Mouse (Mus musculus): ENCODE data around the gene Mphosph8.

The Mphosph8 gene

GRCm38 (mm10) chr14:56667969-56668802, at the start of gene Mphosph8:
TSS of gene Mphosph8 (plus strand) at chr14:56668248.
- peak; percentile 96 to 98 for DNase-seq (ENCODE audit: low read depth in 2 of 2, low spot score in 2 of 2)

DNA sequence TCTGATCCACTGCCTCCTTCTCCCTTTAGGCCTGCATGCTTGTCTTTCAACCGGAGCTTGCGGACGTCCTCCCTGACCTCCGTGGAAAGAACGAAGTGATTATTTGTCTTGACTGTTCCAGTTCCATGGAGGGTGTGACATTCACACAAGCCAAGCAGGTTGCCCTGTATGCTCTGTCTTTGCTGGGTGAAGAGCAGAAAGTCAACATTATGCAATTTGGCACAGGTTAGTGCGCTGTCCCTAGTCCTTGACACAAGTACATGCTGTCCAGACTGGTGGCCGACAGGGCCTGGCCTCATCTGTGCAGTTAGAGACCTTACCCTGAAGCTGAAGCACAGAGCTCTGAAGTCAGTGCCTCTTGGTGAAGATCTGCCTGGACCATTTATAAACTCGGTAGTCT, 47.6 kb upstream of the Mphosph8 start:
- DNase-seq (ENCODE audit: low read depth in 2 of 2, low spot score in 2 of 2) = no peak

- no peak for DNase-seq (ENCODE audit: low read depth in 2 of 2, low spot score in 2 of 2)
Observed at GRCm38 (mm10) chr14:56626202-56626601, 41.8 kb upstream of the Mphosph8 start.

GRCm38 (mm10) chr14:56628336-56628735, 39.7 kb upstream of the Mphosph8 start:
- DNase-seq (ENCODE audit: low read depth in 2 of 2, low spot score in 2 of 2) = no peak

DNA sequence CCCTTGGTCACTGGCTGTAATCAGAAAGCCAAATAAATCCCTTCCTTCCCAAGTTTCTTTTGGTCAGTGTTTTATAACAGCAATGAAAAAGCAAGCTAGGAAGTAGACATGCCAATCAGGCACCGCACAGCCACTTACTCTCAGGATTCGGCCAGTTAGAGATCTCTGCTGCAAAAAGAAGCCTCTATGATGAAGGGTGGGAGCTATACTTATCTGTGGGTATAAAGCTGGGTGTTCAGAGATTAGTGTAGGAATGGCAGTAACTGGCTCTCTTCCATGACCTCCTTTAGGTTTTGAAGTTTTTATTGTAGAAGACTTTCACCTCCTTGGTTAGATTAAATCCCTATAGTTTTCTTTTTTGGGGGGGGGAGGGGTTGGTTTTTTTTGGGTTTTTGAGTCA, 36.9 kb upstream of the Mphosph8 start:
- DNase-seq (ENCODE audit: low read depth in 2 of 2, low spot score in 2 of 2) = no peak

- no peak for DNase-seq (ENCODE audit: low read depth in 2 of 2, low spot score in 2 of 2)
Observed at GRCm38 (mm10) chr14:56647206-56647605, 20.8 kb upstream of the Mphosph8 start.

- no peak for DNase-seq (ENCODE audit: low read depth in 2 of 2, low spot score in 2 of 2)
Observed at GRCm38 (mm10) chr14:56649448-56649847, 18.6 kb upstream of the Mphosph8 start.

- no peak for DNase-seq (ENCODE audit: low read depth in 2 of 2, low spot score in 2 of 2)
Observed at GRCm38 (mm10) chr14:56665651-56666050, 2.4 kb upstream of the Mphosph8 start.

- DNase-seq (ENCODE audit: low read depth in 2 of 2, low spot score in 2 of 2) = no peak
Observed at GRCm38 (mm10) chr14:56666909-56667308, 1.1 kb upstream of the Mphosph8 start.

DNA sequence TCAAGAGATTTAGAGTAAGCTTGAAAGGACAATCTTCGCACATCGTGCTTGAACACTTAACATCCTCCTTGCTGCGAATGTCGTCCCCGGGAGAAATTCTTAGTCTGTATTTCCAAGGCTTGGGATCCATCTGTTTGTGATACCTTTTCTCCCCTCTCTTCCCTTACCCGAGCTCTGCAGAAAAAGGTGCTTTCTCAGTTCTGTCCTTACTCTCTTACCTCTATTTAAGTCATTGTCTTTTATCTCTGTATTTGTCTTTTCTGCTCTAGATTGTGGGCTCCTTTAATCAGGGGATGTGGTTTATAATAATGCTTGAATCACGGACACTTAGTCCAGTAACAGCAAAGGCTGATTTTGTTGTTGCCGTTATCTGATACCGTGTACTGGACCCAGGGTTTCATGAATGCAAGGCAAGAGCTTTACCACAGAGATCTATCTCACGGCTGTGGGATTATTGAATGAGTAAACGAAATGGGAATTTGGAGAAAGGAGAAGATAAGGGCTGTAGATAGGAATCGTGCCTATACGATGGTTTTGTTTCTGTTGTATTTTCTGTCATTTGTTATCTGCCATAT, 1.1 kb downstream of the Mphosph8 start:
- DNase-seq (ENCODE audit: low read depth in 2 of 2, low spot score in 2 of 2) = no peak

DNA sequence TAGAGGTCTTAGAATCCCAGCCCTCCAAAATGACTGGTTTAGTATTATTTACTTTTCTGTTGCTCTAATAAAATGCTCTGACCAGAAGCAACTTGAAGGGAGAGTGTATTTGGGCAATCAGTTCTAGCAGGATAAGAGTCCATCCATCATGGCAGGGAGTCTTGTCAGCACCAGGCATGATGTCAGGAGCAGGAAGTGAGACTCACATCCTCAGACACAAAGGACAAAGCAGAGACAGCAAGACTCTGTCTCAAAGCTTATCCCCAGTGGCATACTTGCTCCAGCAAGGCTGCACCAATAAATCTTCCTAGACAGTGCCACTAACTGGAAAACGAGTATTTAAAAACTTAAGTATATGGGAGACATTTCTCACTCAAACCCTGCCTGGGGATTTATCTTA, 17.4 kb downstream of the Mphosph8 start:
- no peak for DNase-seq (ENCODE audit: low read depth in 2 of 2, low spot score in 2 of 2)

DNA sequence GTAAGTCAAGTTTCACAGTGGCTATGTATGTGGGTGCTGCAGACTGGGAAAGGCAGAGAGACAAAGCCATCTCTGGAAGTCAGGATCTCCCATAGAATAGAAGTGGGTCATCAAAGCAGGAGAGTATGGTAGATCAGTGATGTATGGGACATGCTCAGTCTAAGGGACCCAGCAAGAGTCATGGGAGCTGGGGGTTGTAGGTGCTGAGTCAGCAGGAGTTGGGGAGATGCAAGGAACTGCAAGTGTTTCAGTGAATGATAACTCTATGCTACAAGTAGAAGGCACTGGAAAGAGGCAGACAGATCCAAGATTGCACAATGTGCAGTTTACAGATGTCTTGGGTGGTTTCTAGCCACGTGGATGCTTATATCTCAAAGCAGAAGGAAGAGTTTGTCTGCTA, 21.1 kb downstream of the Mphosph8 start:
- no peak for DNase-seq (ENCODE audit: low read depth in 2 of 2, low spot score in 2 of 2)

DNA sequence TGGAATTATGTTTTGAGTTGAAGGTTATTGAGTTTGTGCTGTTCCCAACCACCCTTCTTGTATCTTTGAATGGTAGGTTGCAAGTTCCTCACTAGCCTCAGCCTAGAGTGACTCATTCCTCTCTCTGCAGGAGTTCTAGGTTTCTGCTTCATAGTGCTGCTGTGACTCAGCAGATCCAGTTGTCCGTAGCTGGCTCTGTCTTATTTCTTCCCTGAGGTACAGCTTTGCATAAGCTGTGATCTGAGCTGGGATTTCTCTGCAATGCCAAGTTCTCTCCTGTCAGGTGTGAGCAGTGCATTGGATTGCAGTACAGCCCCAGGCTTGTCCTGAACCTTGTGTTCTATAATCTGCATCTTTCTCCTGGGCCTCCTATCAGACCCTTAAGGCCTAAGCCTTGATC, 21.7 kb downstream of the Mphosph8 start:
- DNase-seq (ENCODE audit: low read depth in 2 of 2, low spot score in 2 of 2) = no peak

DNA sequence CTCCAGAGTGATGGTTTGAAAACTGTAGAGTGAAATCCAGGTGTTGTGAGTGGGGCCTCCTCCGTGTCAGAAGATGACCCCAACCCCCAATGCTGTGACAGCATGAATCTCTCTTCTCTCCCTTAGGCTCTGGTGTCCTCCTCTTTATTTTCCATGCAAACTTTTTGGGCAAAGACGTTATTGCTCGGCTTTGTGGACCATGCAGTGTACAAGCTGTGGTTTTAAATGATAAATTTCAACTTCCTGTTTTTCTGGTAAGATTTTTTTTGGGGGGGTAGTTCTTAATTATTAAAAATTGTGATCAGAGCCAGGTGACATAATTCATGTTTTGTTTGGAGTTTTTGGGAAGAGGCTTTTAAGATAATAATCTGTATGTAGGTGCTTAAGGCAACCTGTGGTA, 27.4 kb downstream of the Mphosph8 start:
- no peak for DNase-seq (ENCODE audit: low read depth in 2 of 2, low spot score in 2 of 2)

GRCm38 (mm10) chr14:56697836-56698235, 29.8 kb downstream of the Mphosph8 start:
- no peak for DNase-seq (ENCODE audit: low read depth in 2 of 2, low spot score in 2 of 2)

DNA sequence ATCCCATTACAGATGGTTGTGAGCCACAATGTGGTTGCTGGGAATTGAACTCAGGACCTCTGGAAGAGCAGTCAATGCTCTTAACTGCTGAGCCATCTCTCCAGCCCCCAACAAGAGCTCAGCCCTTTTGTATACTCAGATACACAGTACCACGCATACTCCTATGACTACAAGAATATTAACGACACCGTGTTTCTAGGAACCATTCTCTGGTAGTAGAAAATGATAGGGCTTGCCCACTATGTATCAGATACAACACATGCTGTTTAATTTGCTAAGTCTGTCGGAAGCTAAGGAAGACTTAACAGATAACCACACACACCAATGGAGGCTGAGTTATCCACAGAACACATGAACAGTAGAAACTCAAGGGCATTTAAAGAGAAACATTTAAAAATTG, 34.6 kb downstream of the Mphosph8 start:
- DNase-seq (ENCODE audit: low read depth in 2 of 2, low spot score in 2 of 2) = no peak

- no peak for DNase-seq (ENCODE audit: low read depth in 2 of 2, low spot score in 2 of 2)
Observed at GRCm38 (mm10) chr14:56705687-56706086, 37.6 kb downstream of the Mphosph8 start.

DNA sequence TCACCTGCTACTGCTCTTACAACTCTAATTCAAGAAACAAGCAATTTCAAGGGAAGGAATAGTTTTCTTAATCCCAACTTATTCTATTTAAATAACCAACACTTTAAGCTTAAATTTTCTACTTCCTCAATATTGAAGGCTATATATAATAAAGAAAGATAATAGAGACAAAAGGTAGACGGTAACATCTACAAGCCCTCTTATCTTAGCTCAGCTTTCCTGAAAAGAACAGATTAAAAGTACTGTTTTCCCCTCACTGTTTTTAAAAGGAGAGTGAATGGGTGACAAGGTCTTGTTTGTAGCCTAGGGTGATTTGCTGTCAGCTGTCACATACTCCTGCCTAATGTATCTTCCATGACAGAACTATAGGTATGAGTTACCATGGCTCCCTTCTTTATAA, 58.4 kb downstream of the Mphosph8 start:
- no peak for DNase-seq (ENCODE audit: low read depth in 2 of 2, low spot score in 2 of 2)

- DNase-seq (ENCODE audit: low read depth in 2 of 2, low spot score in 2 of 2) = no peak
Observed at GRCm38 (mm10) chr14:56740175-56740574, 72.1 kb downstream of the Mphosph8 start.
